8 mouse cellular contexts compared by ENCODE assay signal in the genomic region with DNA sequence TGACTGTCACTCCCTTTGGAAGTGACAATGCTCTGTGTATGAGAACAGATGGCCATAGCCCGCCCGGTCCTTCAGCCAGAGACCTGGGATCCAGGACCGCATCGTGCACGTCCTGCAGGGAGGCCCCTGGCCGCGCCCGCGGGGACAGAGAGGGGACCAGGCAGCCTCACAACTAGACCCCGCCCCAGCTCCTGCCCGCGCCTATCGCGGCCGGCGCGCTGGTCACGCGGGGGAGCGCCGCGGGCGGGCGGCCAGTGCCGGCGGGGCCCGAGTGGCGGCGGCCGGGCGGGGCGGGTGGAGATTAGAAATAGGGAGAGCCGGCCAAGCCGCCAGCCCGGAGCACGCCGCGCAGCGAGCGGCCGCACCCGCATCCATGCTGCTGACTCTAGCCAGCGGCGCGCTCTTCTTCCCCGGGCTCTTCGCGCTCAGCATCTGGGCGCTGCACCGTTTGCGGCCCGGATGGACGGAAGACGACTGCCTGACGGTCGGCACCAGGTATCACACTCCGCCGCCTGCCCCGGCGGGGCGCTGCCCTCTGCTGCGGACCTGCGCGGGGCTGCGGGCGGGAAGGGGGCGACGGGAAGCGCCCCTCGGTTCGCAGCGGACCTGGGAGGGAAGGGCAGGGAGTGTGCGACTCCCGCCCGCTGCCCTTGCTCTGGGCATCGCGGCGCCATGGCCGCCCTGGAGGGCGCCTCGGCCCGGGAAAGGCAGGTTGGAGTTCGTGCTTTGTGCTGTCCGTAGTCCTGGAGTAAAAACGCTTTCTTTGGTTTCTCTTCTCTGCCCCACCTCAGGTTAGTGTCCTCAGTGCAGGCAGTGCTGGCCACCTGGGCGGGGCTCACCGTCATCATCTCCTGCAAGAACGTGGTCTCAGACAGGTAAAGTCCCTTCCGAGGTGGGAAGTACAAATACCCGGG. TPM values are rescaled to one million over a fixed set of nuclear protein-coding genes. Genes with fewer than 3 reads are reported as not detected.
DNase-seq lines count a peak whose midpoint lies in the region; ATAC-seq and TF ChIP-seq lines count a peak whose summit lies in the region.

No protein-coding gene starts in this region.

- no peaks in the 10 kb centered on the region for H3K27me3 ChIP-seq in hindbrain, embryonic 16.5 days (replicated peaks; ENCODE audit: control insufficient read depth, insufficient read depth, low read length)

- peak overlapping the region; percentile 83 for H3K27ac ChIP-seq in gastrocnemius, adult 2 months
- peak overlapping the region; percentile 89 for H3K27ac ChIP-seq in hindbrain, embryonic 16.5 days (ENCODE audit: low read depth, low read length)

- H3K4me2 ChIP-seq in hindbrain, embryonic 16.5 days (ENCODE audit: low read length) = peak overlapping the region; percentile 82

- peak overlapping the region; percentile 97 for H3K9ac ChIP-seq in hindbrain, embryonic 16.5 days (ENCODE audit: low read depth, low read length)

- intact Hi-C loops in gastrocnemius, adult 2 months (cut with DNase I) = loop anchor here (2.0 kb wide), 1 partner anchor 21 kb away; no protein-coding TSS in a partner anchor

- H3K9me3 ChIP-seq in hindbrain, embryonic 16.5 days (ENCODE audit: control insufficient read depth, low read length) = no peaks in the 10 kb centered on the region

- peaks cover 16% of the 10 kb centered on the region for H3K4me1 ChIP-seq in hindbrain, embryonic 16.5 days (ENCODE audit: control insufficient read depth, insufficient read depth, low read depth, low read length)

- peaks cover 5% of the 10 kb centered on the region for H3K36me3 ChIP-seq in hindbrain, embryonic 16.5 days (ENCODE audit: control insufficient read depth, insufficient read depth, low read length)

- peak; percentile 10; the same call in 1 of the 2 replicates for TF ChIP-seq CTCF in gastrocnemius, adult 2 months (IDR thresholded peaks at IDR 0.05)

- DNase-seq in T-cell, adult 2 months (ENCODE audit: low spot score) = peak; percentile 42
- DNase-seq in gastrocnemius, adult 2 months = peak; percentile 95
- DNase-seq in left cerebral cortex, adult 18-20 months (ENCODE audit: low spot score in 2 of 2) = peak; percentile 80 to 89
- peak; percentile 90 to 95 for DNase-seq in lung, postnatal 4 days
- DNase-seq in retina, embryonic 14.5 days (ENCODE audit: low spot score) = peak; percentile 83
- DNase-seq in thymus, postnatal 4 days = peak; percentile 56

- WGBS in hindbrain, embryonic 16.5 days = under 1% methylated on average over 76 of the region's 90 CpGs

- H3K4me3 ChIP-seq in gastrocnemius, adult 2 months = peak overlapping the region; percentile 97
- H3K4me3 ChIP-seq in hindbrain, embryonic 16.5 days (ENCODE audit: low read length) = peak overlapping the region; percentile 98

- ATAC-seq in common myeloid progenitor, adult 5-6 weeks (replicated peaks; ENCODE audit: low read depth, poor library complexity, severe bottlenecking) = peak; percentile 88
- peak; percentile 98 for ATAC-seq in hindbrain, embryonic 16.5 days

RNA-seq across cellular contexts. Expression of gene Dbil5, which starts 15.4 kb away (rescaled TPM):
- total RNA-seq in common myeloid progenitor, adult 5-6 weeks (2017) = not detected in 2 replicates
- total RNA-seq in gastrocnemius, adult 2 months (2021) = not detected
- polyA plus RNA-seq in hindbrain, embryonic 16.5 days (2015; fragmentation: Nextera tagmentation; extraction: Ambion mirVana) = 0.69 and 0.78 TPM in 2 replicates
- total RNA-seq in left cerebral cortex, adult 18-20 months (2021) = 1 to 10 TPM in 1 of 2 experiments, under 1 TPM in 1; 0.70 to 1.3 TPM

RNA-seq across cellular contexts. Expression of gene Gemin4, which starts 15.4 kb away (rescaled TPM):
- total RNA-seq in common myeloid progenitor, adult 5-6 weeks (2017) = 21.7 and 21.9 TPM in 2 replicates
- 1 to 10 TPM; 3.0 to 3.9 TPM for total RNA-seq in gastrocnemius, adult 2 months (2021)
- polyA plus RNA-seq in hindbrain, embryonic 16.5 days (2015; fragmentation: Nextera tagmentation; extraction: Ambion mirVana) = 12.0 and 15.1 TPM in 2 replicates
- 1 to 10 TPM; 5.6 to 7.7 TPM for total RNA-seq in left cerebral cortex, adult 18-20 months (2021)

RNA-seq across cellular contexts. Expression of gene Fam57a, which starts 22.5 kb away (rescaled TPM):
- 0.44 and 2.0 TPM in 2 replicates for total RNA-seq in common myeloid progenitor, adult 5-6 weeks (2017)
- 1 to 10 TPM; 1.4 to 2.0 TPM for total RNA-seq in gastrocnemius, adult 2 months (2021)
- polyA plus RNA-seq in hindbrain, embryonic 16.5 days (2015; fragmentation: Nextera tagmentation; extraction: Ambion mirVana) = 24.8 and 30.7 TPM in 2 replicates
- total RNA-seq in left cerebral cortex, adult 18-20 months (2021) = 10 to 100 TPM; 16.8 to 17.4 TPM

RNA-seq across cellular contexts. Expression of gene Vps53, which starts 22.6 kb away (rescaled TPM):
- 41.8 and 43.6 TPM in 2 replicates for total RNA-seq in common myeloid progenitor, adult 5-6 weeks (2017)
- total RNA-seq in gastrocnemius, adult 2 months (2021) = 10 to 100 TPM; 22.0 to 22.1 TPM
- 69.3 and 69.6 TPM in 2 replicates for polyA plus RNA-seq in hindbrain, embryonic 16.5 days (2015; fragmentation: Nextera tagmentation; extraction: Ambion mirVana)
- 10 to 100 TPM; 84.5 to 85.1 TPM for total RNA-seq in left cerebral cortex, adult 18-20 months (2021)

RNA-seq across cellular contexts. Expression of gene Mrm3, which starts 41.5 kb away (rescaled TPM):
- 22.5 and 33.2 TPM in 2 replicates for total RNA-seq in common myeloid progenitor, adult 5-6 weeks (2017)
- total RNA-seq in gastrocnemius, adult 2 months (2021) = 10 to 100 TPM; 11.3 to 16.2 TPM
- 25.7 and 26.1 TPM in 2 replicates for polyA plus RNA-seq in hindbrain, embryonic 16.5 days (2015; fragmentation: Nextera tagmentation; extraction: Ambion mirVana)
- 10 to 100 TPM; 18.6 to 20.9 TPM for total RNA-seq in left cerebral cortex, adult 18-20 months (2021)

Comparison
In these comparisons a context has a peak if more than half of its experiments do, and no peak if none do; other contexts are left out.
1. Peak in every context shown above with its lines: DNase-seq, ATAC-seq, H3K4me3 ChIP-seq and H3K27ac ChIP-seq.
2. DNase-seq: peak in every context shown above with its lines; median percentile 95 in gastrocnemius, adult 2 months; 92 in lung, postnatal 4 days; 84 in left cerebral cortex, adult 18-20 months; 83 in retina, embryonic 14.5 days; 56 in thymus, postnatal 4 days; 42 in T-cell, adult 2 months.